Mouse (Mus musculus): Measurements from ENCODE around the gene Zfp827.

DNA sequence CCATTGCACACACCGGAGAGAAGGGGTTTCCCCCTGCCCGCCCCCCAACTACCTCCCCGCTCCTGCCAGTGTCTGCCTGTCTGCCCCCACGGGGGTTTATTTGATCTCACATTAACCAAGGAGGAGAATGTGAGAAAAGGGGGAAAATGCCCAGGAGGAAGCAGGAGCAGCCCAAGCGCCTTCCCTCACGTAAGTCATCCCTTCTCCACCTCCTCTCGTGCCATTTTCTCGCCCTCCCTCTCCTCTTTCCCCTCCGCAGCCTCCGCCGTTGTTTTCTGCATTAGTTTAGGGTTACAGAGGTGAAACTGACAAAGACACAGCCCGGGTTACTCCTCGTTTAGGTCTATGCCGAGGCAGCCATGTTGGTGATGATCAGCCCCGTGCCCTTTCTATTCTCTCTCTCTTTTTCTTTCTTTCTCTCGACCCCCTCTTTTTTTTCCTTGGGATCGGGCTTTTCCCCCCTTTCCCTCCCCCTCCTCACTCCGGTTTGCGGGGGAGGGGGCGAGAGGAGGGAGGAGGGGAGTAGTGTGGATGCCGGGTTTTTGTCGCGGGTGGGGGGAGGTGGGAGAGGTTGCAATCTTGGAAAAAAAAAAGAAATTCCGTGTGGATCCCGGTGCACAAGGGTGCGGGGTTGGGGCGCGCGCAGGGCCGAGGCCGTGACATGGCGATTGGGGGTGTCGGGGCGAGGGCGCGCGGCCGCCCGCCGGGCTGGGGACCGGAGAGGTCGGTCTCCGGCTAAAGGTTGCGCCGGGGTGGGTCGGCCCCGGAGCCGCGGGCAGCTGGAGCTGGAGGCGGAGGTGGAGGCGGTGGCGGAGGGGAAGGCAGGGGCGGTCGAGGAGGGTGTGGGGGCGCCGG is 531 bp downstream of the Zfp827 start:
- TF ChIP-seq POLR2A (IDR thresholded peaks at IDR 0.05; ENCODE audit: borderline replicate concordance, low read depth, low read length) (no peak), CTCF (IDR thresholded peaks at IDR 0.05; ENCODE audit: low read depth, low read length) (no peak)

Measured in bone marrow macrophage, adult 2 months (primary cell).